Mouse (Mus musculus) adrenal gland (tissue): ENCODE results near the gene Fmo1.

Experiments
- intact Hi-C: fragments of 180-260 bp; cut with DNase I; formaldehyde crosslinking; loops from one replicate; pipeline ENCODE4 v1.15.1; 2025

Fmo1 gene

GRCm38 (mm10) chr1:162864279-162864678 lies 2.1 kb downstream of the Fmo1 start:
- intact Hi-C loops, result no loop called here

- intact Hi-C loops, result no loop called here
Observed at GRCm38 (mm10) chr1:162863579-162863978, 2.8 kb downstream of the Fmo1 start.

GRCm38 (mm10) chr1:162862328-162862727 lies 4.1 kb downstream of the Fmo1 start:
- intact Hi-C loops, result no loop called here

GRCm38 (mm10) chr1:162859996-162860605 lies 6.3 kb downstream of the Fmo1 start:
- intact Hi-C loops, result no loop called here

- intact Hi-C loops, result no loop called here
Observed at GRCm38 (mm10) chr1:162859545-162859976, 6.8 kb downstream of the Fmo1 start.

- intact Hi-C loops, result no loop called here
Observed at GRCm38 (mm10) chr1:162858748-162859130, 7.7 kb downstream of the Fmo1 start.

GRCm38 (mm10) chr1:162857766-162858747 lies 8.4 kb downstream of the Fmo1 start:
- intact Hi-C loops, result no loop called here

- intact Hi-C loops, result no loop called here
Observed at GRCm38 (mm10) chr1:162853812-162854482, 12.5 kb downstream of the Fmo1 start.

- intact Hi-C loops, result no loop called here
Observed at GRCm38 (mm10) chr1:162847554-162847953, 18.9 kb downstream of the Fmo1 start.

GRCm38 (mm10) chr1:162840211-162840610 lies 26.2 kb downstream of the Fmo1 start:
- intact Hi-C loops, result no loop called here

GRCm38 (mm10) chr1:162838976-162839375 lies 27.4 kb downstream of the Fmo1 start:
- intact Hi-C loops, result no loop called here

- intact Hi-C loops, result no loop called here
Observed at GRCm38 (mm10) chr1:162834342-162834741, 32.1 kb downstream of the Fmo1 start.

GRCm38 (mm10) chr1:162832574-162832953 lies 33.8 kb downstream of the Fmo1 start:
- intact Hi-C loops, result no loop called here

GRCm38 (mm10) chr1:162831838-162832573 lies 34.4 kb downstream of the Fmo1 start:
- intact Hi-C loops, result no loop called here

GRCm38 (mm10) chr1:162819280-162819679 lies 47.1 kb downstream of the Fmo1 start:
- intact Hi-C loops, result loop anchor here (5.0 kb wide), 1 partner anchor 253 kb away; no protein-coding TSS in a partner anchor

GRCm38 (mm10) chr1:162815381-162816127 lies 50.9 kb downstream of the Fmo1 start:
- intact Hi-C loops, result loop anchor here (5.0 kb wide), 1 partner anchor 257 kb away; no protein-coding TSS in a partner anchor

- intact Hi-C loops, result loop anchor here (5.0 kb wide), 2 partner anchors 242 to 257 kb away; no protein-coding TSS in a partner anchor
Observed at GRCm38 (mm10) chr1:162814932-162815331, 51.5 kb downstream of the Fmo1 start.

- intact Hi-C loops, result loop anchor here (5.0 kb wide), 1 partner anchor 244 kb away; no protein-coding TSS in a partner anchor
Observed at GRCm38 (mm10) chr1:162813836-162814156, 52.6 kb downstream of the Fmo1 start, which contains the start of gene Fmo4. Gene Fmo4, minus strand, starts transcription at chr1:162813972.

GRCm38 (mm10) chr1:162813143-162813835 lies 53.1 kb downstream of the Fmo1 start:
- intact Hi-C loops, result loop anchor here (5.0 kb wide), 1 partner anchor 244 kb away; no protein-coding TSS in a partner anchor
